Mouse (Mus musculus) bone marrow, adult 2 months (tissue): Measurements from ENCODE around the gene Zc3h18. TPM values are rescaled to one million over a fixed set of nuclear protein-coding genes. Genes with fewer than 3 reads are reported as not detected.
A peak's percentile ranks its signal among the peaks of the same experiment; 100 is the strongest.

Experiments used
- H3K27ac ChIP-seq: fragments of 200-500 bp; 2 replicates; pipeline ENCODE4 v1.5.1; 2012; ENCODE audit warnings: low read depth, mild to moderate bottlenecking, control low read depth, inconsistent platforms, low read length; ENCODE audit not compliant: control insufficient read depth, poor library complexity, insufficient read depth
- H3K4me1 ChIP-seq: fragments of 200-500 bp; 2 replicates; pipeline ENCODE4 v1.6.1; 2011; ENCODE audit warnings: low read length; ENCODE audit not compliant: control insufficient read depth, insufficient read depth
- H3K4me3 ChIP-seq: fragments of 200-500 bp; replicated peaks from 2 replicates; pipeline ENCODE3; 2011; ENCODE audit warnings: mild to moderate bottlenecking, low read depth, low read length, control low read depth; ENCODE audit not compliant: control insufficient read depth
- CTCF ChIP-seq: fragments of 200-500 bp; IDR thresholded peaks from 2 replicates; pipeline ENCODE4 v1.5.1; 2011; ENCODE audit warnings: low read length, control low read depth; ENCODE audit not compliant: control insufficient read depth, insufficient read depth
- POLR2A ChIP-seq: fragments of 200-500 bp; IDR thresholded peaks from 2 replicates; pipeline ENCODE4 v1.6.1; 2011; ENCODE audit warnings: low read depth, mild to moderate bottlenecking, control low read depth, low read length, borderline replicate concordance; ENCODE audit not compliant: control insufficient read depth
- WGBS: fragments of 180-500 bp; shearing (Covaris S2); methylation state at CpG from one replicate; pipeline ENCODE4 v1.1.7; 2018; 5-methylcytosine and 5-hydroxymethylcytosine counted together
- polyA plus RNA-seq: library from polyadenylated mRNA; stranded (reverse); fragments of >200 nt; gene quantifications from 2 replicates; pipeline ENCODE4 v1.2.4, GENCODE M21; 2011; ENCODE audit warnings: low replicate concordance; ENCODE audit not compliant: missing spikeins, insufficient read depth, insufficient read length

Zc3h18 gene
- 38.3 and 50.7 TPM in 2 replicates for polyA plus RNA-seq

DNA sequence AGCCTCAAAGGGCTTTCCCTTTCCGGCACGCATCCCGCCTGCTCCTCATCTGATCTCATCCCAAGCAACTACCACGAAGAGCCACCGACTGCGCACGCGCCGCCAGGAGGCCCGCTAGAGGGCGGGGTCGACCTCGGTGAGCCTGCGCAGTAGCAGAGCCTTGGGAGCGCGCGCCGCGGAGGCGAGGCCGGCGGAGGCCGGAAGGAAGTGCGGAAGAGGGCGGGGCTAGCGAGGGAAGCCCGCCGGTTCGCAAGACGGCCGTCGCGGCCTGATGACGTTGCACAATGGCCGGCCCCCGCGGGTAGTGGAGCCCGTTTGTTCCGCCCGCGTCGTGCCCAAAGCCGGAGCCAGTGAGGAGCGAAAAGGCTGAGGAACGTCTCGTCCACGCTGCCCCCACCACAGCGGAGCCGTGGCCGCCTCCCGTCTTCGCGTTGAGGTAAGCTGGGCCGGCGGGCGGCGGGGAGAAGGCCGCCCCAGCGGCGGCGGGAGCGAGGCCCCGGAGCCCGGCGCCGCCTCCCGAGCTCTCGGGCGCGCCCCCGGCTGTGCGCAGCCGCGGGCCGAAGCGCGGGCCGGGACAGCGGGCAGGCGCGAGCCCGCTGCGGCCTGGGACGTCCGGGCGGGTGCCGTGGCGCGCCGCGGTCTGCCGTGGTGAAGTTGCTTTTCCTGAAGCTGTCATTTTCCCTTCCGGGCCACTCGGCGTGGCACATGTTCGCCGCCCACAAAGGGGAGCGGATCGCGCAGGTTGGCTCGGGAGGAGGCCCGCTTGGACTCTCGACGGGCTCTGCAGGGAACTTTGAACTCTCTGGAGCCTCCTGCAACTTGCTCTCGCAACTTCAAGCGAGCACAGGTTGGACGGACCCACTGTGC is at the start of gene Zc3h18:
Zc3h18 (plus strand) TSS at position 245 of the 867 bp plus-strand sequence.
- Histone ChIP-seq H3K4me1 (no peaks in the 10 kb centered on the region; the same call in 1 of the 2 replicates), H3K4me3 (peak within 1 kb of the TSS; percentile 100), H3K27ac (peak within 1 kb of the TSS; percentile 99)
- TF ChIP-seq CTCF (peak; percentile 40; the same call in 1 of the 2 replicates), POLR2A (peak; percentile 74; the same call in 1 of the 2 replicates)
- under 1% methylated on average over 107 of the region's 107 CpGs for WGBS

DNA sequence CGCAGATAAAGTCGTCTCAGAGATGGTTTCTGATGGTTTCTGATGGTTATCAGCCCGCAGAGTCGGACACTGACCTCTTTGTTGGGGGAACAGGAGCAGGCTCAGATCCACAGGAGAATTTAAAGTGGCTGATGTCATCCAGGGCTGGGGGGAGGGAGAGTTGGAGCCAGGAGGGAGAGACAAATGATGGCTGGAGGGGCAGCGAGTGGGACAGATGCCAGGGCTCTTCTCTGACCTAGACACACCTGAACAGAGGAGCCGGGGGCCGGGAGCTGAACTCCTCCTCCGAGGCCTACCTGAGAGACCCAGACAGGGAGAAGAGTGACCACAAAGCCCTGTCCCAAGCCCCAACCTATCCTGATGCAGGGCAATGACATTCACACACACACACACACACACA is 47.3 kb upstream of the Zc3h18 start:
- Histone ChIP-seq H3K4me3 (no peak overlapping the region), H3K27ac (peak overlapping the region; percentile 66), H3K4me1 (peaks cover 12% of the 10 kb centered on the region)
- TF ChIP-seq CTCF, result no peak
- TF ChIP-seq POLR2A, result no peak
- WGBS, result 80% methylated on average over 8 of the region's 8 CpGs

- Histone ChIP-seq H3K27ac (peak overlapping the region; percentile 66), H3K4me1 (peaks cover 11% of the 10 kb centered on the region), H3K4me3 (no peak overlapping the region)
- 59% methylated on average over 22 of the region's 22 CpGs for WGBS
- TF ChIP-seq CTCF (no peak), POLR2A (0 out of 2 replicates have a peak, but pooled peaks have one; percentile 20)
Measured at GRCm38 (mm10) chr8:122329553-122330239, 46.7 kb upstream of the Zc3h18 start.

- Histone ChIP-seq H3K4me3 (no peak overlapping the region), H3K27ac (peak overlapping the region; percentile 65), H3K4me1 (peaks cover 10% of the 10 kb centered on the region)
- no peak for TF ChIP-seq CTCF
- no peak for TF ChIP-seq POLR2A
- WGBS, result 60% methylated on average over 12 of the region's 12 CpGs
Measured at GRCm38 (mm10) chr8:122330446-122331133, 45.8 kb upstream of the Zc3h18 start.

DNA sequence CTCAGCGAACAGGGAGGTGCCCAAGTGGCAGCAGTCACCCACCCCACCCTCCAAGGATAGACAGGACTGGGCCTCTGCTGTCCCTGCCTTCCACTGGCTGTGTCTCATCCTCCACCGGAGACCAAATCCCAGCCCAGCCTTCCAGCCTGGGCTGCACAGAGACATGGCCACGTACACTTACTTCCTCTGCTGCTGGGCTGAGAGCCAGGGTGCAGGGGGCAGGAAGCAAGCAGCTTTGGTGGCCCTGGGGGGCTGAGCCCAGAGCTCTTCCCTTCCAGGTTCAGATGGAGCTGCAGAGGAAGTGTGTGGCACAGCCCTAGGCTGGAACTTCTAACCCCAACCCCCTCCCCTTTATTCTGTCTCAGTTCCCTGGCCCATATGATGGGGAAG is 45.3 kb upstream of the Zc3h18 start:
- Histone ChIP-seq H3K4me1 (peaks cover 10% of the 10 kb centered on the region), H3K4me3 (no peak overlapping the region), H3K27ac (peak overlapping the region; percentile 65; the same call in 1 of the 2 replicates)
- TF ChIP-seq POLR2A (no peak), CTCF (no peak)
- 16% methylated on average over 3 of the region's 3 CpGs for WGBS

DNA sequence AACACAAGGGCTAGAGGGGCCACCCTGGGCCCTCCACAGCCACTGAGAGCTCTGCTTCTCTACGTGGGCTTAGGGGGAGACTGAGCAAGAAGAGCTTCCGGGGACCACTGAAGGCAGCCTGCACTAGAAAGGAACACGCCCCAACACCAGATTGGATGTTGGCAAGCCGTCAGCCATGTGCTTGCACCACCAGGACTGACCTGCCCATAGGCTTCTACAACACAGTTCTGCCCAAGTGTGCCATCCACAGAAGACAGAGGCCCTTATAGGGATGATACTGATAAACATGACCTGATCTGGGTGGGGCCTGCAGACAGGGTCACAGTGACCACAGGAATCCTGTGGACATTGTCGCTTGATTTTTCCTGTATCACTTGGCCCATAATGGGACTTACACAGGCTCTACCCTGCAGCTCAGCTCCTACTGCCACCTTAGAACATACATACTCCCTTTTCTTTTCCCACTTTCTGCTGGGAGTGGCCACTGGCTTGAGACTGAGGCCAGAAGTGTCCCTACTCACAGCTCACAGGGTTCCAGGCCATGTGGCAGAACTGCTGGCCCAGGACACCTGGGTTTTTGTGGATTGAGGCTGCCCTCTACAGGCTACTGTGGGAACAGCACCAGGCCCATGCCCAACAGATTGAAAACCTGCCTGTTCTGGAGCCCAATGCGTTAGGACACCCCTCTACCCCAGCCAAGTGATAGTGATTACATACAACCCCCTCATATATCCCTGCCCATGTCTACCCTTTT is 43.5 kb upstream of the Zc3h18 start:
- Histone ChIP-seq H3K4me1 (peaks cover 10% of the 10 kb centered on the region), H3K27ac (no peak overlapping the region), H3K4me3 (no peak overlapping the region)
- 74% methylated on average over 6 of the region's 6 CpGs for WGBS
- TF ChIP-seq POLR2A, result no peak
- peak; percentile 89 for TF ChIP-seq CTCF

DNA sequence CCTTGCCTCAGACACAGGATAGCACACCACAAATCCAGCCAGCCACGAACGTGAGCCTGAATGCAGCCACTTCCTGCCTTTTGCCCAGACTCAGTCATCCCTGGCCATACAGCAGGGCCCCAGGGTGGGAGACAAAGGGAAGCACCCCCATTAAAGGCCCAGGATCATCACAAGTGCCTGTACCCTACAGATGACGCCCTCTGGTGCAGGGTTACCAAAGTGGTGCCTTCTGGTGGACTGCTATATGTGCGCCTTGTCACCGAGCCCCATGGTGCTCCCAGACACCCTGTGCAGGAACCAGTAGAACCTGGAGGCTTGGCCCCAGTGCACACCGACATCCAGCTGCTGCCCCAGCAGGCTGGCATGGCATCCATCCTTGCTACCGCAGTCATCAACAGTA is 42.9 kb upstream of the Zc3h18 start:
- no peak for TF ChIP-seq CTCF
- no peak for TF ChIP-seq POLR2A
- Histone ChIP-seq H3K27ac (no peak overlapping the region), H3K4me3 (no peak overlapping the region), H3K4me1 (peaks cover 9% of the 10 kb centered on the region)
- WGBS, result 85% methylated on average over 7 of the region's 7 CpGs
